Mouse (Mus musculus) hindbrain, embryonic 10.5 days (tissue): ENCODE results near the gene Tcirg1. TPM values are rescaled to one million over a fixed set of nuclear protein-coding genes. Genes with fewer than 3 reads are reported as not detected.

Experiments
- DNase-seq: peaks from one replicate; pipeline ENCODE4 v3.0.0-alpha.2; 2017; ENCODE audit warnings: low spot score
- H3K27ac ChIP-seq: fragments of 300-500 bp; sonication (generic); 2 replicates; pipeline ENCODE4 v1.5.1; 2016; ENCODE audit warnings: mild to moderate bottlenecking, moderate library complexity
- H3K27me3 ChIP-seq: fragments of 300-500 bp; sonication (generic); 2 replicates; pipeline ENCODE4 v1.6.1; 2016; ENCODE audit warnings: mild to moderate bottlenecking; ENCODE audit not compliant: poor library complexity, insufficient read depth, severe bottlenecking
- H3K36me3 ChIP-seq: fragments of 300-500 bp; sonication (generic); 2 replicates; pipeline ENCODE4 v1.6.1; 2016; ENCODE audit warnings: mild to moderate bottlenecking, moderate library complexity
- H3K4me1 ChIP-seq: fragments of 300-500 bp; sonication (generic); replicated peaks from 2 replicates; pipeline ENCODE4 v1.6.1; 2016; ENCODE audit warnings: mild to moderate bottlenecking
- H3K4me3 ChIP-seq: fragments of 300-500 bp; sonication (generic); 2 replicates; pipeline ENCODE4 v1.5.1; 2016; ENCODE audit warnings: mild to moderate bottlenecking, moderate library complexity
- H3K9me3 ChIP-seq: fragments of 300-500 bp; sonication (generic); 2 replicates; pipeline ENCODE4 v1.6.1; 2016; ENCODE audit warnings: mild to moderate bottlenecking, moderate library complexity
- WGBS: fragments of 180-500 bp; shearing (Covaris S2); methylation state at CpG from one replicate; pipeline ENCODE4 v1.1.7; 2016; 5-methylcytosine and 5-hydroxymethylcytosine counted together
- polyA plus RNA-seq: library from polyadenylated mRNA; unstranded; fragments of >200 nt; fragmentation: Nextera tagmentation; extraction: Ambion mirVana; gene quantifications from 2 replicates; pipeline ENCODE4 v1.2.1, GENCODE M21; 2016

Gene Tcirg1
- polyA plus RNA-seq, 1 experiment from 2014 or later, result 21.6 TPM

GRCm38 (mm10) chr19:3904363-3904675 is 2.6 kb downstream of the Tcirg1 start:
- H3K4me1 ChIP-seq, result peaks cover 47% of the 10 kb centered on the region
- no peaks in the 10 kb centered on the region for H3K9me3 ChIP-seq
- peaks cover 37% of the 10 kb centered on the region for H3K36me3 ChIP-seq
- H3K4me3 ChIP-seq, result no peak overlapping the region
- DNase-seq, result no peak
- H3K27me3 ChIP-seq, result peaks cover 9% of the 10 kb centered on the region; the same call in 1 of the 2 replicates
- 0 out of 2 replicates have a peak overlapping the region, but pooled peaks have one; percentile 18 for H3K27ac ChIP-seq
- WGBS, result 64% methylated on average over 10 of the region's 10 CpGs

DNA sequence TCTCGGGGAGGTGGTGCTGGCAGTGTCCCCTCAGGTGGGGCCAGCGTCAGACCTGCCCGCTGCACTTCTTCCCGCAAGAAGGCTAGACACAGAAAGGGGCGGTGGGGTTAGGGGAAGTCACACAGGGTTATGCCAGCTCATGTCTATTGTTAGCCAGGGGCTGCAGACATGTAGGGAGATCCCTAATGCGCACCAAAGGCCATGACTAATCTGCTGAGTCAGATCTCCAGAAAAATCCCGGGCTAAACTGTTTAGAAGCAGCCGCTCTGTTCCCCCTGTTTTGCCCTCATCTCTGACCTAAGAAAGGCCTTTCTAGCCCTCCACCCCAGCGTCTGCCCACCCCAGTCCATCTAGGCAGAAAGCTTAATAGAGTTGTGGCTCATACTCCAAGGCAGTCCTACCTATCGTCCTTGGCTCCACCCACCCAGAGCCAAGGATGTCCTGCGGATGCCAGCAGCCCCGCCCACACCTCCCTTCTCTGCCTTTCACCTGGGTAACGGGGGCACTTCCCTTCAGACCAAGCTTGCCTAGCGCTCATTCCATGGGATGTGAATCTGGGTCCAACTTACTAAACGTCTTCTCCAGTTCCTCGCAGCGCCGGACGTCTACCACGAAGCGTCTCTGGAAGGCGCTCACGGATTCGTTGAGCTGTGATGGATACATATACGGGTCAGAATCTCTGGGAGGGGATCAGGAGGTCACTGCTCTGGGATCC is 3.1 kb downstream of the Tcirg1 start:
- peaks cover 32% of the 10 kb centered on the region for H3K36me3 ChIP-seq
- 62% methylated on average over 25 of the region's 25 CpGs for WGBS
- no peak overlapping the region for H3K4me3 ChIP-seq
- peak overlapping the region; percentile 18; the same call in 1 of the 2 replicates for H3K27ac ChIP-seq
- H3K4me1 ChIP-seq, result peaks cover 47% of the 10 kb centered on the region
- H3K27me3 ChIP-seq, result peaks cover 9% of the 10 kb centered on the region; the same call in 1 of the 2 replicates
- DNase-seq, result no peak
- H3K9me3 ChIP-seq, result no peaks in the 10 kb centered on the region

DNA sequence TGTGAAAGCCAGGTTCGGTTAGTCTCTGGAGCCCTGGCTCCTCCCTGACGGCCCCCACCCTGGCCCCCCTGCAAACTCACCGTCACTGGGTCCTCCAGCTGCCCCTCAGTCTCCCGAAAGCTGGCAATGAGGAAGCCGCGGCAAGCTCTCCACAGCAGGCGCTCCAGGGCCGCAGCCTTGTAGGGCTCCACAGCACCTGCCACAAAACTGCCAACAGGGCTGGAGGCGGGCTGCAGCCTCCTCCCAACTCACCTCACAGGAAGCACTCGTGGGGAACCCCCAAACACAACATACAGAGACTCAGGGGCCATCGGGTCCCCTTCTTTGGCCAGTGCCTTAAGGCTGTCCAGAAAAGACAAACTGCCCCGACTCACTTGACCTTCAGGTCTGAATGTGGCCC is 4.0 kb downstream of the Tcirg1 start:
- Histone ChIP-seq H3K9me3 (no peaks in the 10 kb centered on the region), H3K36me3 (peaks cover 24% of the 10 kb centered on the region), H3K27ac (0 out of 2 replicates have a peak overlapping the region, but pooled peaks have one; percentile 3), H3K4me1 (peaks cover 47% of the 10 kb centered on the region), H3K4me3 (no peak overlapping the region), H3K27me3 (peaks cover 9% of the 10 kb centered on the region; the same call in 1 of the 2 replicates)
- 82% methylated on average over 12 of the region's 12 CpGs for WGBS
- DNase-seq, result no peak

- H3K27ac ChIP-seq, result no peak overlapping the region
- no peaks in the 10 kb centered on the region for H3K9me3 ChIP-seq
- peaks cover 39% of the 10 kb centered on the region for H3K4me1 ChIP-seq
- H3K4me3 ChIP-seq, result no peak overlapping the region
- peaks cover 54% of the 10 kb centered on the region for H3K36me3 ChIP-seq
- whole genome bisulfite sequencing, result 94% methylated on average over 4 of the region's 4 CpGs
- H3K27me3 ChIP-seq, result no peaks in the 10 kb centered on the region
- DNase-seq, result no peak
These were observed 7.3 kb downstream of the Tcirg1 start for GRCm38 (mm10) chr19:3899618-3900017.

GRCm38 (mm10) chr19:3898952-3899351 is 8.0 kb downstream of the Tcirg1 start:
- H3K27me3 ChIP-seq, result no peaks in the 10 kb centered on the region
- peaks cover 61% of the 10 kb centered on the region for H3K36me3 ChIP-seq
- 87% methylated on average over 7 of the region's 7 CpGs for WGBS
- H3K9me3 ChIP-seq, result no peaks in the 10 kb centered on the region
- DNase-seq, result no peak
- no peak overlapping the region for H3K4me3 ChIP-seq
- H3K4me1 ChIP-seq, result peaks cover 41% of the 10 kb centered on the region
- no peak overlapping the region for H3K27ac ChIP-seq

DNA sequence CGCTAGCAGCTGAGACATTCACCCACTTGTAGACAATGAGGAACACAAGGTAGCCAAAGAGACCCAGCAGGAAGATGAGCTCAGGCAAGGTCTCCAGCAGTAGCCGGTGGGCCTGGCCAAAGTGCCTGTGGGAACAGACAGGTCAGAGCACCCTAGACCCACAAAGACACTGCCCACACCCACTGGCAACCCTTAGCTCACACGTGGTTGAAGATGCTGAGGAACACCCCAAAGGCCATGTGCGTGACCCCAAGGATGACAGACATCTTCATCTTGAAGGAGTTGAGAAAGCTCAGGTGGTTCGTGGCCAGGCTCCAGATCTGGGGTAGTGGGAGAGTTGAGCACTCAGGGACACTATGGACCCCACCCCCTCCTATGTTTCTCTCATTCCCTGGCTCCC is 9.4 kb downstream of the Tcirg1 start:
- Histone ChIP-seq H3K27ac (no peak overlapping the region), H3K4me1 (peaks cover 28% of the 10 kb centered on the region), H3K36me3 (peaks cover 65% of the 10 kb centered on the region), H3K27me3 (no peaks in the 10 kb centered on the region), H3K9me3 (no peaks in the 10 kb centered on the region), H3K4me3 (no peak overlapping the region)
- DNase-seq, result no peak
- 88% methylated on average over 5 of the region's 5 CpGs for WGBS

- Histone ChIP-seq H3K4me1 (peaks cover 28% of the 10 kb centered on the region), H3K9me3 (no peaks in the 10 kb centered on the region), H3K27ac (peak overlapping the region; percentile 72), H3K4me3 (no peak overlapping the region), H3K36me3 (peaks cover 67% of the 10 kb centered on the region), H3K27me3 (no peaks in the 10 kb centered on the region)
- WGBS, result 90% methylated on average over 10 of the region's 10 CpGs
- no peak for DNase-seq
These were observed 10.7 kb downstream of the Tcirg1 start for GRCm38 (mm10) chr19:3896208-3896607.

- Histone ChIP-seq H3K36me3 (peaks cover 78% of the 10 kb centered on the region), H3K27ac (peak overlapping the region; percentile 72), H3K4me3 (no peak overlapping the region), H3K9me3 (no peaks in the 10 kb centered on the region), H3K27me3 (no peaks in the 10 kb centered on the region), H3K4me1 (peaks cover 28% of the 10 kb centered on the region)
- WGBS, result 28% methylated on average over 3 of the region's 3 CpGs
- DNase-seq, result peak; percentile 31
These were observed 11.7 kb downstream of the Tcirg1 start for GRCm38 (mm10) chr19:3895171-3895631.

GRCm38 (mm10) chr19:3894294-3894693 is 12.6 kb downstream of the Tcirg1 start:
- Histone ChIP-seq H3K4me1 (peaks cover 28% of the 10 kb centered on the region), H3K9me3 (no peaks in the 10 kb centered on the region), H3K27me3 (no peaks in the 10 kb centered on the region), H3K4me3 (no peak overlapping the region), H3K36me3 (peaks cover 86% of the 10 kb centered on the region), H3K27ac (no peak overlapping the region)
- DNase-seq, result no peak
- WGBS, result 87% methylated on average over 2 of the region's 2 CpGs

- Histone ChIP-seq H3K27ac (no peak overlapping the region), H3K4me1 (peaks cover 28% of the 10 kb centered on the region), H3K4me3 (no peak overlapping the region), H3K27me3 (no peaks in the 10 kb centered on the region), H3K36me3 (peaks cover 92% of the 10 kb centered on the region), H3K9me3 (no peaks in the 10 kb centered on the region)
- WGBS, result 91% methylated on average over 4 of the region's 4 CpGs
- DNase-seq, result no peak
These were observed 13.3 kb downstream of the Tcirg1 start for GRCm38 (mm10) chr19:3893545-3894116.

- Histone ChIP-seq H3K36me3 (peaks cover 95% of the 10 kb centered on the region), H3K27me3 (no peaks in the 10 kb centered on the region), H3K4me1 (peaks cover 10% of the 10 kb centered on the region), H3K9me3 (no peaks in the 10 kb centered on the region), H3K27ac (no peak overlapping the region), H3K4me3 (no peak overlapping the region)
- 86% methylated on average over 8 of the region's 8 CpGs for WGBS
- no peak for DNase-seq
These were observed 16.8 kb downstream of the Tcirg1 start for GRCm38 (mm10) chr19:3890181-3890580.

DNA sequence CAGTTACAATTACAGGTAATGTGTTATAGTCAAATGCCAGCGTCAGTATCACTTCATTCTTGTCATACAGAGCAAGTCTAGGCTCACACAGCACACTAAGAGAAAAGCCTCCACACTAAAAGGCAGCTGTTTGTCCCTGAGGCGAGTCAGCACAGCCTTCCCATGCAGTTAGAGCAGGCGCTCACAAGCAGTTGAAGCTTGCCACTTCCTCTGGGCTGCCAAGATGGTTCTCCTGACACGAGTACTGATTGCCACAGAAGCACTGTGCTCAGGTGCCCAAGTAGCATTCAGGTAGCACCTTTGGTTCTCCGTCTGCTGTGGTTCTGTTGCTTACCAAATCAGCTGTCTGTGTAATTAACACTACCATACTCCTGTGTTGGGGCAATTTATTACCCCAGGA is 17.8 kb downstream of the Tcirg1 start:
- Histone ChIP-seq H3K36me3 (peaks cover 95% of the 10 kb centered on the region), H3K27ac (no peak overlapping the region), H3K4me1 (no peaks in the 10 kb centered on the region), H3K27me3 (no peaks in the 10 kb centered on the region), H3K9me3 (no peaks in the 10 kb centered on the region), H3K4me3 (no peak overlapping the region)
- DNase-seq, result no peak
- 92% methylated on average over 5 of the region's 5 CpGs for WGBS

- no peak for DNase-seq
- Histone ChIP-seq H3K9me3 (no peaks in the 10 kb centered on the region), H3K4me3 (no peak overlapping the region), H3K27ac (no peak overlapping the region), H3K36me3 (peaks cover 63% of the 10 kb centered on the region), H3K27me3 (no peaks in the 10 kb centered on the region), H3K4me1 (no peaks in the 10 kb centered on the region)
- 87% methylated on average over 6 of the region's 6 CpGs for WGBS
These were observed 22.5 kb downstream of the Tcirg1 start for GRCm38 (mm10) chr19:3884325-3884990.
